Mouse (Mus musculus) heart, postnatal 0 days (tissue): Measurements from ENCODE around the gene Nt5c. TPM values are rescaled to one million over a fixed set of nuclear protein-coding genes. Genes with fewer than 3 reads are reported as not detected.
"Not testable (repeated sequence)": the region's sequence is repeated elsewhere in the genome, so short reads cannot be mapped to it uniquely, and the experiment has no call there.

Source experiments
- ATAC-seq: fragments of 200-750 bp; cut with Nextera tagmentation; 2 replicates; pipeline ENCODE4 v1.8.0; 2017; ENCODE audit warnings: low read depth, moderate number of reproducible peaks, moderate library complexity; ENCODE audit not compliant: insufficient read depth
- DNase-seq: peaks from one replicate; pipeline ENCODE4 v3.0.0-alpha.2; 2016; ENCODE audit warnings: low spot score
- H3K27ac ChIP-seq: fragments of 300-500 bp; sonication (generic); 2 replicates; pipeline ENCODE4 v1.5.1; 2014; ENCODE audit warnings: low read depth, mild to moderate bottlenecking
- H3K27me3 ChIP-seq: fragments of 300-500 bp; sonication (generic); 2 replicates; pipeline ENCODE4 v1.6.1; 2014; ENCODE audit warnings: low read length, mixed read lengths; ENCODE audit not compliant: control insufficient read depth, insufficient read depth
- H3K36me3 ChIP-seq: fragments of 300-500 bp; sonication (generic); replicated peaks from 2 replicates; pipeline ENCODE4 v1.6.1; 2014; ENCODE audit warnings: low read length, mixed read lengths; ENCODE audit not compliant: control insufficient read depth, insufficient read depth
- H3K4me1 ChIP-seq: fragments of 300-500 bp; sonication (generic); 2 replicates; pipeline ENCODE4 v1.6.1; 2014; ENCODE audit warnings: antibody characterized with exemption; ENCODE audit not compliant: control insufficient read depth, insufficient read depth
- H3K4me2 ChIP-seq: fragments of 300-500 bp; sonication (generic); 2 replicates; pipeline ENCODE4 v1.6.1; 2014; ENCODE audit warnings: low read depth, mild to moderate bottlenecking, low read length, moderate library complexity
- H3K4me3 ChIP-seq: fragments of 300-500 bp; sonication (generic); 2 replicates; pipeline ENCODE4 v1.5.1; 2014; ENCODE audit warnings: low read depth, low read length
- H3K9ac ChIP-seq: fragments of 300-500 bp; sonication (generic); replicated peaks from 2 replicates; pipeline ENCODE4 v1.6.1; 2014; ENCODE audit warnings: low read depth, low read length, mixed read lengths
- H3K9me3 ChIP-seq: fragments of 300-500 bp; sonication (generic); replicated peaks from 2 replicates; pipeline ENCODE4 v1.6.1; 2016; ENCODE audit warnings: low read length; ENCODE audit not compliant: control insufficient read depth
- CTCF ChIP-seq: IDR thresholded peaks from 2 replicates; pipeline ENCODE4 v1.5.1; 2016; ENCODE audit warnings: antibody characterized with exemption, control low read depth, low read depth
- EP300 ChIP-seq: IDR thresholded peaks from 2 replicates; pipeline ENCODE4 v1.6.1; 2016; ENCODE audit warnings: antibody characterized with exemption, low read depth
- WGBS: fragments of 180-500 bp; shearing (Covaris S2); extraction: QIAGEN DNeasy Blood & Tissue Kit; methylation state at CpG from one replicate; pipeline ENCODE4 v1.1.7; 2014; 5-methylcytosine and 5-hydroxymethylcytosine counted together
- polyA plus RNA-seq: library from polyadenylated mRNA; unstranded; fragments of >200 nt; fragmentation: Nextera tagmentation; extraction: Ambion mirVana; gene quantifications from 2 replicates; pipeline ENCODE4 v1.2.1, GENCODE M21; 2015
- total RNA-seq: library from RNA; depleted of rRNA; stranded (reverse); fragments of >200 nt; gene quantifications from 2 replicates; pipeline ENCODE4 v1.2.3, GENCODE M21; 2014; ENCODE audit warnings: low replicate concordance

Nt5c gene
- total and polyA plus RNA-seq, 2 experiments from 2014 or later, result 24.5 to 53.7 TPM

GRCm38 (mm10) chr11:115483278-115483677, 8.4 kb downstream of the Nt5c start:
- TF ChIP-seq EP300, result no peak
- no peak for TF ChIP-seq CTCF
- 70% methylated on average over 11 of the region's 11 CpGs for WGBS
- no peaks in the 10 kb centered on the region for H3K27me3 ChIP-seq
- H3K9ac ChIP-seq, result no peak overlapping the region
- no peak for DNase-seq
- H3K27ac ChIP-seq, result no peak overlapping the region
- H3K4me3 ChIP-seq, result no peak overlapping the region
- ATAC-seq, result no peak
- H3K4me1 ChIP-seq, result peaks cover 5% of the 10 kb centered on the region; the same call in 1 of the 2 replicates
- H3K4me2 ChIP-seq, result no peak overlapping the region
- H3K9me3 ChIP-seq, result no peaks in the 10 kb centered on the region
- 0 out of 2 replicates have a peak, but pooled peaks cover 4% of the 10 kb centered on the region for H3K36me3 ChIP-seq

- ATAC-seq, result no peak
- 78% methylated on average over 6 of the region's 6 CpGs for WGBS
- Histone ChIP-seq H3K4me3 (no peak overlapping the region), H3K27ac (no peak overlapping the region), H3K9me3 (no peaks in the 10 kb centered on the region), H3K4me2 (no peak overlapping the region), H3K9ac (no peak overlapping the region), H3K4me1 (peaks cover 11% of the 10 kb centered on the region; the same call in 1 of the 2 replicates), H3K36me3 (0 out of 2 replicates have a peak, but pooled peaks cover 4% of the 10 kb centered on the region), H3K27me3 (no peaks in the 10 kb centered on the region)
- no peak for TF ChIP-seq EP300
- no peak for TF ChIP-seq CTCF
- DNase-seq, result no peak
Observed at GRCm38 (mm10) chr11:115481553-115482259, 10.0 kb downstream of the Nt5c start.

DNA sequence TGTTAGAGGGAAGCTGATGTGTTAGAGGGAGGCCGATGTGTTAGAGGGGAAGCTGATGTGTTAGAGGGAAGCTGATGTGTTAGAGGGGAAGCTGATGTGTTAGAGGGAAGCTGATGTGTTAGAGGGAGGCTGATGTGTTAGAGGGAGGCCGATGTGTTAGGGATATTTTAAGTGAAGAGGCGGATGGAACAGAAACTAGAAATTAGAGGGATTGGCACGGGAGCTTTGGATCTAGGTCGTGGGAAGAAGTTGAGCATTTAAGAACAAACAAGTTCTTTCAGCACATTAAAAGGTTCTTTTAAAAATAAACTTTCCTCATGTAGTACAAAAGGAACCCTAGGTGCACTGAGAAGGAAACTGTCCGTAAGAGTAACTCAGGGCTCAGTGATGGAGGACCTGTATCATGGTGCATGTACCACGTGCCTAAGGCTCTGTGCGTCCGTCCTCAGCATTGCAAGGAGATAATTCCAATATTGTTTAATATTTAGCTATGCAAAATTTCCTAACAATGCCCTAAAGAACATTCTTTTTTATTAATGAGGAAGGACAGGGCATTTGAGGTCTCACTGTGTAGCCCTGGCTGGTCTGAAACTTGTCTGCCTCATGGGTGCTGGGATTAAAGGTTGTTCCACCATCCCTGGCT, 13.2 kb downstream of the Nt5c start:
- Histone ChIP-seq H3K4me2 (no peak overlapping the region), H3K9me3 (no peaks in the 10 kb centered on the region), H3K9ac (no peak overlapping the region), H3K4me3 (no peak overlapping the region), H3K27ac (no peak overlapping the region), H3K27me3 (no peaks in the 10 kb centered on the region), H3K4me1 (peaks cover 21% of the 10 kb centered on the region), H3K36me3 (no peaks in the 10 kb centered on the region)
- no peak for ATAC-seq
- no peak for TF ChIP-seq EP300
- TF ChIP-seq CTCF, result no peak
- DNase-seq, result no peak
- 82% methylated on average over 9 of the region's 9 CpGs for WGBS

- not testable (repeated sequence) for H3K4me2 ChIP-seq, H3K9ac ChIP-seq, H3K27me3 ChIP-seq
Observed at GRCm38 (mm10) chr11:115477388-115477787, 14.3 kb downstream of the Nt5c start.

GRCm38 (mm10) chr11:115476630-115477029, 15.0 kb downstream of the Nt5c start:
- peaks cover 25% of the 10 kb centered on the region for H3K4me1 ChIP-seq
- not testable (repeated sequence) for H3K36me3 ChIP-seq, H3K27me3 ChIP-seq, H3K27ac ChIP-seq, DNase-seq, H3K9me3 ChIP-seq, ATAC-seq
- peak overlapping the region; percentile 79; the same call in 1 of the 2 replicates for H3K9ac ChIP-seq
- H3K4me2 ChIP-seq, result peak overlapping the region; percentile 94; the same call in 1 of the 2 replicates
- 77% methylated on average over 4 of the region's 4 CpGs for WGBS
- H3K4me3 ChIP-seq, result peak overlapping the region; percentile 65; the same call in 1 of the 2 replicates

More at GRCm38 (mm10) chr11:115477388-115477787, 14.3 kb downstream of the Nt5c start:
- DNase-seq, H3K36me3 ChIP-seq, H3K4me3 ChIP-seq, ATAC-seq, H3K9me3 ChIP-seq, H3K27ac ChIP-seq: not testable (repeated sequence)
- H3K4me1 ChIP-seq, result peaks cover 25% of the 10 kb centered on the region
- WGBS, result 75% methylated on average over 7 of the region's 7 CpGs
